In the genomic region with DNA sequence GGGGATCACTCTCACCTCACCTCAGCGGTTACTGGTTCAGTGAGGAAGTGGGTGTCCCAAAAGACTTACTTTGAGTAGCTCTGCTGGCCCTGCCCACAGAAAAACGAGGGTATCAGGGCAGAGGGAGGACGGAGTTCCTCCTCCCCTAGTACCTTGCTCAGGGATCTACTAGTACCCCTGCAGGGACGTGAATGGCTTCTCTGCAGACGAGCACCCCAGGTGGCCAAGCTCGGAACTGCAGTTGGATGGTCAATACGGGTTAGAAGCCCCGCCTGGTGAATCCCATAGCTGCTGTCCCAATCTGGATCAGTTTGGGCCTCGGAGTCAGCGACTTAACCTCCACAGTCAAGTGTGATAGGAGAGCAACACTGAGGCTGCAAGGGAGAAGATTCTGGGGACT, we compare ENCODE assay signal across 9 mouse cellular contexts. TPM values are rescaled to one million over a fixed set of nuclear protein-coding genes. Genes with fewer than 3 reads are reported as not detected.
DNase-seq lines count a peak whose midpoint lies in the region; ATAC-seq and TF ChIP-seq lines count a peak whose summit lies in the region.
"Had no signal": no experiment of that assay in that cellular context is flagged by ENCODE, and none has a peak within 500 bp of the region (broad histone marks: within the 10 kb centered on the region; RNA-seq: fewer than 3 reads in every experiment).

No protein-coding gene starts in this region.

- H3K36me3 ChIP-seq in CH12.LX (replicated peaks in 1 of 2; ENCODE audit: control insufficient read depth in 1 of 2, insufficient read depth in 1 of 2, low read length in 1 of 2), result no peaks in the 10 kb centered on the region
- no peaks in the 10 kb centered on the region for H3K36me3 ChIP-seq in forebrain, embryonic 11.5 days (ENCODE audit: control insufficient read depth, insufficient read depth, low read length)
- H3K36me3 ChIP-seq in heart, postnatal 0 days (replicated peaks; ENCODE audit: control insufficient read depth, insufficient read depth, low read length), result no peaks in the 10 kb centered on the region
- H3K36me3 ChIP-seq in liver, embryonic 12.5 days, result no peaks in the 10 kb centered on the region
- no peaks in the 10 kb centered on the region for H3K36me3 ChIP-seq in neural tube, embryonic 11.5 days (ENCODE audit: control insufficient read depth, insufficient read depth, low read length)
- H3K36me3 ChIP-seq in stomach, embryonic 16.5 days (ENCODE audit: control insufficient read depth, insufficient read depth, low read length), result no peaks in the 10 kb centered on the region

- H3K79me2 ChIP-seq in CH12.LX (replicated peaks; ENCODE audit: control insufficient read depth, extremely low read depth, insufficient read depth, poor library complexity, severe bottlenecking), result no peaks in the 10 kb centered on the region

- no peak overlapping the region for H3K27ac ChIP-seq in CH12.LX (ENCODE audit: insufficient read depth, low read depth)
- H3K27ac ChIP-seq in forebrain, embryonic 11.5 days (ENCODE audit: low read depth, low read length), result no peak overlapping the region
- H3K27ac ChIP-seq in heart, postnatal 0 days (ENCODE audit: low read depth), result no peak overlapping the region
- H3K27ac ChIP-seq in liver, embryonic 12.5 days, result no peak overlapping the region
- no peak overlapping the region for H3K27ac ChIP-seq in neural tube, embryonic 11.5 days (ENCODE audit: low read depth, low read length)
- H3K27ac ChIP-seq in stomach, embryonic 16.5 days (ENCODE audit: low read length), result no peak overlapping the region

- no peak overlapping the region; the same call in 1 of the 2 replicates for H3K9ac ChIP-seq in CH12.LX (ENCODE audit: insufficient read depth, low read depth)
- no peak overlapping the region for H3K9ac ChIP-seq in forebrain, embryonic 11.5 days (ENCODE audit: low read length)
- no peak overlapping the region for H3K9ac ChIP-seq in heart, postnatal 0 days (replicated peaks; ENCODE audit: low read depth, low read length)
- H3K9ac ChIP-seq in liver, embryonic 12.5 days, result no peak overlapping the region
- no peak overlapping the region for H3K9ac ChIP-seq in neural tube, embryonic 11.5 days (ENCODE audit: low read length)
- 0 out of 2 replicates have a peak overlapping the region, but pooled peaks have one; percentile 20 for H3K9ac ChIP-seq in stomach, embryonic 16.5 days (ENCODE audit: low read length)

- no peak for TF ChIP-seq POLR2A in CH12.LX (IDR thresholded peaks at IDR 0.05; ENCODE audit: low read depth, low read length)

- DNase-seq in CH12.LX (ENCODE audit: extremely low read depth), result peak; percentile 87
- DNase-seq in c-Kit-negative CD71-positive TER-119-positive erythroid progenitor cells, embryonic 14.5 days (ENCODE audit: low read depth, low spot score), result peak; percentile 30
- peak; percentile 95 for DNase-seq in forebrain, embryonic 11.5 days (ENCODE audit: low spot score)
- DNase-seq in heart, postnatal 0 days (ENCODE audit: low spot score), result peak; percentile 69
- peak; percentile 92 to 96 for DNase-seq in kidney, postnatal 25 days
- DNase-seq in neural tube, embryonic 11.5 days (ENCODE audit: low spot score), result peak; percentile 91

- dilution Hi-C loops in CH12.LX (cut with MboI; ENCODE audit: extremely low pct_ligation_motif_present, extremely low pct_unique_long_range_greater_than_20kb, low sequenced_read_pairs), result no loop called here

- peaks cover 14% of the 10 kb centered on the region for H3K27me3 ChIP-seq in CH12.LX (replicated peaks)
- no peaks in the 10 kb centered on the region for H3K27me3 ChIP-seq in forebrain, embryonic 11.5 days (ENCODE audit: control insufficient read depth, insufficient read depth, low read length)
- peaks cover 19% of the 10 kb centered on the region; the same call in 1 of the 2 replicates for H3K27me3 ChIP-seq in heart, postnatal 0 days (ENCODE audit: control insufficient read depth, insufficient read depth, low read length)
- 0 out of 2 replicates have a peak, but pooled peaks cover 13% of the 10 kb centered on the region for H3K27me3 ChIP-seq in liver, embryonic 12.5 days (replicated peaks)
- no peaks in the 10 kb centered on the region for H3K27me3 ChIP-seq in neural tube, embryonic 11.5 days (ENCODE audit: control insufficient read depth, insufficient read depth, low read length)
- no peaks in the 10 kb centered on the region for H3K27me3 ChIP-seq in stomach, embryonic 16.5 days (ENCODE audit: control insufficient read depth, insufficient read depth, low read length)

- H3K4me2 ChIP-seq in CH12.LX (ENCODE audit: insufficient read depth, low read depth, poor library complexity, severe bottlenecking), result peak overlapping the region; percentile 72
- peak overlapping the region; percentile 33; the same call in 1 of the 2 replicates for H3K4me2 ChIP-seq in forebrain, embryonic 11.5 days (ENCODE audit: low read depth, low read length, severe bottlenecking)
- peak overlapping the region; percentile 2; the same call in 1 of the 2 replicates for H3K4me2 ChIP-seq in heart, postnatal 0 days (ENCODE audit: low read depth, low read length)
- peak overlapping the region; percentile 27 for H3K4me2 ChIP-seq in liver, embryonic 12.5 days
- H3K4me2 ChIP-seq in neural tube, embryonic 11.5 days (ENCODE audit: low read depth), result no peak overlapping the region
- peak overlapping the region; percentile 49 for H3K4me2 ChIP-seq in stomach, embryonic 16.5 days (ENCODE audit: low read depth, low read length)

- no peaks in the 10 kb centered on the region for H3K9me3 ChIP-seq in CH12.LX (replicated peaks; ENCODE audit: low read length)
- H3K9me3 ChIP-seq in forebrain, embryonic 11.5 days (ENCODE audit: control insufficient read depth, low read length), result no peaks in the 10 kb centered on the region
- H3K9me3 ChIP-seq in heart, postnatal 0 days (replicated peaks; ENCODE audit: control insufficient read depth, low read length), result no peaks in the 10 kb centered on the region
- no peaks in the 10 kb centered on the region for H3K9me3 ChIP-seq in liver, embryonic 12.5 days (replicated peaks)
- H3K9me3 ChIP-seq in neural tube, embryonic 11.5 days (ENCODE audit: control insufficient read depth, low read length), result no peaks in the 10 kb centered on the region
- H3K9me3 ChIP-seq in stomach, embryonic 16.5 days (replicated peaks; ENCODE audit: control insufficient read depth, low read length), result no peaks in the 10 kb centered on the region

- ATAC-seq in forebrain, embryonic 11.5 days (replicated peaks; ENCODE audit: low FRiP score), result peak; percentile 40; the same call in 1 of the 2 replicates
- ATAC-seq in heart, postnatal 0 days (ENCODE audit: insufficient read depth, low read depth), result peak; percentile 55
- no peak for ATAC-seq in liver, embryonic 12.5 days
- no peak for ATAC-seq in neural tube, embryonic 11.5 days (ENCODE audit: insufficient read depth, low FRiP score, low TSS enrichment)
- 0 out of 2 replicates have a peak, but pooled peaks have one; percentile 11 for ATAC-seq in stomach, embryonic 16.5 days (ENCODE audit: insufficient read depth, low FRiP score)

- TF ChIP-seq EP300 in CH12.LX (IDR thresholded peaks at IDR 0.05; ENCODE audit: low read length), result no peak
- no peak for TF ChIP-seq EP300 in heart, postnatal 0 days (IDR thresholded peaks at IDR 0.05; ENCODE audit: low read depth)

- WGBS in forebrain, embryonic 11.5 days, result 6% methylated on average over 10 of the region's 10 CpGs
- WGBS in heart, postnatal 0 days, result 5% methylated on average over 10 of the region's 10 CpGs
- 7% methylated on average over 10 of the region's 10 CpGs for WGBS in liver, embryonic 12.5 days (ENCODE audit: insufficient replicate concordance)
- 7% methylated on average over 10 of the region's 10 CpGs for WGBS in neural tube, embryonic 11.5 days
- 9% methylated on average over 10 of the region's 10 CpGs for WGBS in stomach, embryonic 16.5 days

- no peak overlapping the region for H3K4me3 ChIP-seq in CH12.LX (replicated peaks in 1 of 3; ENCODE audit: low read depth in 2 of 3, low read length in 2 of 3, poor library complexity in 1 of 3)
- H3K4me3 ChIP-seq in forebrain, embryonic 11.5 days (ENCODE audit: low read depth, low read length), result no peak overlapping the region
- no peak overlapping the region for H3K4me3 ChIP-seq in heart, postnatal 0 days (ENCODE audit: low read depth, low read length)
- no peak overlapping the region for H3K4me3 ChIP-seq in liver, embryonic 12.5 days
- H3K4me3 ChIP-seq in neural tube, embryonic 11.5 days (ENCODE audit: low read depth, low read length), result no peak overlapping the region
- 0 out of 2 replicates have a peak overlapping the region, but pooled peaks have one; percentile 13 for H3K4me3 ChIP-seq in stomach, embryonic 16.5 days (replicated peaks; ENCODE audit: low read length)

- peak; percentile 76 to 90 for TF ChIP-seq CTCF in CH12.LX (conservative IDR thresholded peaks at IDR 0.05 in 1 of 2, IDR thresholded peaks at IDR 0.05 in 1 of 2; ENCODE audit: low read depth in 2 of 2, low read length in 2 of 2)
- peak; percentile 85 for TF ChIP-seq CTCF in heart, postnatal 0 days (IDR thresholded peaks at IDR 0.05; ENCODE audit: low read depth)

- in situ Hi-C loops in CH12.LX (cut with MboI; ENCODE audit: low pct_ligation_motif_present, low pct_unique_long_range_greater_than_20kb, low sequenced_read_pairs), result loop anchor here (10.0 kb wide), 1 partner anchor 333 kb away; no protein-coding TSS in a partner anchor

- H3K4me1 ChIP-seq in CH12.LX (ENCODE audit: control insufficient read depth in 1 of 2, insufficient read depth in 2 of 2), result peaks cover 6 to 24% of the 10 kb centered on the region in 2 experiments
- peaks cover 2% of the 10 kb centered on the region; the same call in 1 of the 2 replicates for H3K4me1 ChIP-seq in forebrain, embryonic 11.5 days (replicated peaks; ENCODE audit: control insufficient read depth, insufficient read depth, low read length)
- no peaks in the 10 kb centered on the region for H3K4me1 ChIP-seq in heart, postnatal 0 days (ENCODE audit: control insufficient read depth, insufficient read depth)
- H3K4me1 ChIP-seq in liver, embryonic 12.5 days, result peaks cover 4% of the 10 kb centered on the region; the same call in 1 of the 2 replicates
- H3K4me1 ChIP-seq in neural tube, embryonic 11.5 days (ENCODE audit: control insufficient read depth, insufficient read depth, low read length), result no peaks in the 10 kb centered on the region
- peaks cover 7% of the 10 kb centered on the region; the same call in 1 of the 2 replicates for H3K4me1 ChIP-seq in stomach, embryonic 16.5 days (ENCODE audit: control insufficient read depth, insufficient read depth, low read length)

- TF ChIP-seq RAD21 in CH12.LX (IDR thresholded peaks at IDR 0.05; ENCODE audit: low read depth, low read length), result peak; percentile 37

RNA-seq across cellular contexts. Expression of a gene that starts 12.8 kb away (rescaled TPM):
- total RNA-seq in CH12.LX (2012; rRNA removed) (not detected in 2 replicates), CH12.LX (2014; rRNA removed) (not detected in 2 replicates)
- not detected in 2 replicates for polyA plus RNA-seq in CH12.LX (2012; ENCODE audit: insufficient read length, low read depth)
- 1.5 and 3.4 TPM in 2 replicates for polyA plus RNA-seq in forebrain, embryonic 11.5 days (2014; fragmentation: Nextera tagmentation; extraction: Ambion mirVana)
- not detected in 2 replicates for total RNA-seq in heart, postnatal 0 days (2014; rRNA removed; ENCODE audit: low replicate concordance)
- 0.70 and 0.71 TPM in 2 replicates for polyA plus RNA-seq in heart, postnatal 0 days (2015; fragmentation: Nextera tagmentation; extraction: Ambion mirVana)
- 1.2 and 1.5 TPM in 2 replicates for polyA plus RNA-seq in liver, embryonic 12.5 days (2016; fragmentation: Nextera tagmentation; extraction: Ambion mirVana)
- 0.88 and 2.1 TPM in 2 replicates for polyA plus RNA-seq in neural tube, embryonic 11.5 days (2014; fragmentation: Nextera tagmentation; extraction: Ambion mirVana)
- 2.0 and 2.5 TPM in 2 replicates for polyA plus RNA-seq in stomach, embryonic 16.5 days (2015; fragmentation: Nextera tagmentation; extraction: Ambion mirVana)

RNA-seq across cellular contexts. Expression of a gene that starts 14.1 kb away (rescaled TPM):
- total RNA-seq in CH12.LX (2012; rRNA removed), result not detected in 2 replicates
- total RNA-seq in CH12.LX (2014; rRNA removed), result not detected in 2 replicates
- polyA plus RNA-seq in CH12.LX (2012; ENCODE audit: insufficient read length, low read depth), result not detected in 2 replicates
- 3.4 and 5.4 TPM in 2 replicates for polyA plus RNA-seq in forebrain, embryonic 11.5 days (2014; fragmentation: Nextera tagmentation; extraction: Ambion mirVana)
- total RNA-seq in heart, postnatal 0 days (2014; rRNA removed; ENCODE audit: low replicate concordance), result 0.84 TPM in 1 of 2 replicates, not detected in the other
- polyA plus RNA-seq in heart, postnatal 0 days (2015; fragmentation: Nextera tagmentation; extraction: Ambion mirVana), result 0.04 and 0.07 TPM in 2 replicates
- not detected in 2 replicates for polyA plus RNA-seq in liver, embryonic 12.5 days (2016; fragmentation: Nextera tagmentation; extraction: Ambion mirVana)
- polyA plus RNA-seq in neural tube, embryonic 11.5 days (2014; fragmentation: Nextera tagmentation; extraction: Ambion mirVana), result 1.1 and 1.2 TPM in 2 replicates
- polyA plus RNA-seq in stomach, embryonic 16.5 days (2015; fragmentation: Nextera tagmentation; extraction: Ambion mirVana), result 0.30 and 0.35 TPM in 2 replicates
- polyA plus RNA-seq: liver, embryonic 16.5 days had no signal

RNA-seq across cellular contexts. Expression of a gene that starts 42.3 kb away (rescaled TPM):
- total RNA-seq in CH12.LX (2012; rRNA removed) (0.08 TPM in 1 of 2 replicates, not detected in the other), CH12.LX (2014; rRNA removed) (not detected in 2 replicates)
- not detected in 2 replicates for polyA plus RNA-seq in CH12.LX (2012; ENCODE audit: insufficient read length, low read depth)
- 122 and 124 TPM in 2 replicates for polyA plus RNA-seq in forebrain, embryonic 11.5 days (2014; fragmentation: Nextera tagmentation; extraction: Ambion mirVana)
- 18.1 and 23.7 TPM in 2 replicates for total RNA-seq in heart, postnatal 0 days (2014; rRNA removed; ENCODE audit: low replicate concordance)
- 26.6 and 29.4 TPM in 2 replicates for polyA plus RNA-seq in heart, postnatal 0 days (2015; fragmentation: Nextera tagmentation; extraction: Ambion mirVana)
- 5.0 and 5.2 TPM in 2 replicates for polyA plus RNA-seq in liver, embryonic 12.5 days (2016; fragmentation: Nextera tagmentation; extraction: Ambion mirVana)
- 109 and 111 TPM in 2 replicates for polyA plus RNA-seq in neural tube, embryonic 11.5 days (2014; fragmentation: Nextera tagmentation; extraction: Ambion mirVana)
- polyA plus RNA-seq in stomach, embryonic 16.5 days (2015; fragmentation: Nextera tagmentation; extraction: Ambion mirVana), result 63.1 and 66.3 TPM in 2 replicates

Comparison
In these comparisons a context has a peak if more than half of its experiments do, and no peak if none do; other contexts are left out.
1. DNase-seq: peak in every context shown above with its lines; median percentile 95 in forebrain, embryonic 11.5 days; 94 in kidney, postnatal 25 days; 91 in neural tube, embryonic 11.5 days; 87 in CH12.LX; 69 in heart, postnatal 0 days; 30 in c-Kit-negative CD71-positive TER-119-positive erythroid progenitor cells, embryonic 14.5 days.
2. ATAC-seq: peak in forebrain, embryonic 11.5 days (single experiment), heart, postnatal 0 days (single experiment) and stomach, embryonic 16.5 days (single experiment); none in liver, embryonic 12.5 days (single experiment) and neural tube, embryonic 11.5 days (single experiment).